Mouse (Mus musculus) erythroblast, adult 5-6 weeks (primary cell): ENCODE data around the gene Rbm5. TPM values are rescaled to one million over a fixed set of nuclear protein-coding genes. Genes with fewer than 3 reads are reported as not detected.

Experiments used
- ATAC-seq: replicated peaks from 2 replicates; pipeline ENCODE4 v1.8.0; 2016; ENCODE audit warnings: moderate number of reproducible peaks, mild to moderate bottlenecking, moderate TSS enrichment, inconsistent platforms; ENCODE audit not compliant: poor library complexity, low FRiP score, severe bottlenecking
- total RNA-seq, 2 experiments: library from RNA; stranded (forward) in 1 of 2; stranded (reverse) in 1 of 2; fragments of 150-400 nt in 1 of 2; fragments of 200-764, 138-1000 nt in 1 of 2; gene quantifications; 2 replicates each; pipeline versions ENCODE4 v1.2.3 to v1.2.4; 2015 to 2017; ENCODE audit warnings: low replicate concordance in 2 of 2

Rbm5 gene
- total RNA-seq (2015; ENCODE audit: low replicate concordance), result 204 and 296 TPM in 2 replicates
- 507 and 635 TPM in 2 replicates for total RNA-seq (2017; ENCODE audit: low replicate concordance)

DNA sequence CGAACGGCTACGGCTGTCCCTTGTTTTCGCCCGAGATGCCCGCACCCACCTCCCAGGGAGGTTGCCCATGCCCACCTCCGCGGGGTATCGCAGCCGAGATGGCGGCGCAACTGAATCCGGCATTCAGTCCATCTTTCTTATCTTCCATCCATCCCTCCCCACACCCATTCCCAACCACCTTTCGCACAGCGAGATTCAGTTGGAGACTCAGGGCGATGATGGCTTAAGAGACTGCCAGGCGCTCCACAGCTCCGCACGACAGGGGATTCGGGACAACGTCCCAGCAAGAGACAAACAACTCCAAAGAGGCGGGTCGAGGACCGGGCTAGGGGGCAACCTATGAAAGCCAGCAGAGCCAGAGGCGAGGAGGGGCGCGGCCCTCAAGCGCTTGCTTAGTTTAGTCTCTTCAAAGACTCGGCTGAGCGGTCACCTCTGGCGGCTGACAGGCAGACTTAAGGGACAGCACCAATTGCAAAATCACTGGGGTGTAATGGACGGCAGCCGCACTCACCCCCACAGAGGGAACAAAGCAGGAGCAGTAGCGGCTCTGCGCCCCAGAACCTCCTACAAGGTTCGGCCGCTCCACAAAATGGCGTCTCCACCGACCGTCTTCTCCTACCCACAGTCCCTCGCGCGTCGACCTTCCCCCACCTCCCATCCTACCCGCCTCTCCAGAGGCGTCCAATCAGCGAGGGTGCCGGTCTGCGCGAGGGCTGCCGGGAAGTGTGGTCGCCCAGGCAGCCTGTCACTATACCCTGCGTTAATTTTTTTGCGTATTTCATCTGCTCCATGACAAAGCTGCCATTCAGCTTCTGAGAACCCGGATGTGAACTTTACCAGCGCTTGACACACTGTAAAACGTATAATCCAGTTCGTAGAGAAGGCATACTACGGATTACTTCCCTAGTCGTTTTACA is at the start of gene Rbm5:
Rbm5 (minus strand) TSS at position 623 of the 917 bp plus-strand sequence.
- ATAC-seq, result peak; percentile 97

DNA sequence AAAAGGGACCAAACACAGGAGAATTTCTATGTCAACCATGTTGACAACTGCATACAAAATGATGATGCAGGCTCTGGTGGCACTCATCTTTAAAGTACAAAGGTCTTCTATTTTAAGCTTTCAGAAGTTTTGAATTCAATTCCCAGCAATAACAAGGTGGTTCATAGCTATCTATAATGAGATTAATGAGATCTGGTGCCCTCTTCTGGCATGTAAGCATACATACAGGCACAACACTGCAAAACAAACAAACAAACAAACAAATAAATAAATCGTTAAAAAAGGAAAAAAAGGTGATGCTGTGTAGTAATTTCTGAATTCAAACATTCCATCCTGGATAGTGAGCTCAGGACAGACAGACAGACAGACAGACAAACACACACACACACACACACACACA is 41.3 kb upstream of the Rbm5 start:
- ATAC-seq, result peak; percentile 52; the same call in 1 of the 2 replicates

DNA sequence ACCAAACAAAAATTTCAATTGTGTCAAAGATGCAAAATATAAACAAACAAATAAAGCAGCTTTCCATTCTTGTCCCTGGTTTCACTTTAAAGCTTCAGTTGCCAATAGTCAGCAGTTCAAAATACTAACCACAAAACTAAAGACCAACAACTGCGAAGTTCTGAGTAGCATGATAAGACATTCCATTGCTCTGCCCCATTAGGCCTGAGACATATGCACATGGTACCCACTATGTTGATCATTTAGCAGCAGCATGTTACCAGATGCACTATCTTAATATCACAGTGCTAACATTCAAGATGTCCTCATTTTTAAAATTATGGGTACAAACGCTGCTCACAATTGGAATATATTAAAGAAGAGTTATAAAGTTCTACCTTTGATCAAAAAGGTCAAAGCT is 40.2 kb upstream of the Rbm5 start:
- ATAC-seq, result no peak

DNA sequence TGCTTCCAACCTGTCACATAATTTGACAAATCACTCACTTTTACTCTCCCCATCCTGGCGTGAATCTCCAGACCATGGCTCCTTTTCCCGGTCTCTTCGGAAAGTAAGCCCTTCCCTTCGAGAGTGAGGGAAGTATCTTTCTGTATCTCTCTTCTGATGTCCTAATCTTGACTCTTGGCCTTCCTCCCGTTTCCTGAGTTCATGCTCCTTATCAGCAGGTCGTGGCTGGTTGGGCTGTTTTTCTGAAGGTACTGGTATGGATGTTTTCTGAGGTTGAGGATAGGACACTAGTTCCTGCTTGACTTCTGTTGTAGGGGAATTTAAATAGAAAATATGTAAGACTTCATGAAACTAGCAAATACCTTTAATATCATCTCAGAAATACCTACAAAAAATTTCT is 20.9 kb upstream of the Rbm5 start:
- ATAC-seq, result no peak

DNA sequence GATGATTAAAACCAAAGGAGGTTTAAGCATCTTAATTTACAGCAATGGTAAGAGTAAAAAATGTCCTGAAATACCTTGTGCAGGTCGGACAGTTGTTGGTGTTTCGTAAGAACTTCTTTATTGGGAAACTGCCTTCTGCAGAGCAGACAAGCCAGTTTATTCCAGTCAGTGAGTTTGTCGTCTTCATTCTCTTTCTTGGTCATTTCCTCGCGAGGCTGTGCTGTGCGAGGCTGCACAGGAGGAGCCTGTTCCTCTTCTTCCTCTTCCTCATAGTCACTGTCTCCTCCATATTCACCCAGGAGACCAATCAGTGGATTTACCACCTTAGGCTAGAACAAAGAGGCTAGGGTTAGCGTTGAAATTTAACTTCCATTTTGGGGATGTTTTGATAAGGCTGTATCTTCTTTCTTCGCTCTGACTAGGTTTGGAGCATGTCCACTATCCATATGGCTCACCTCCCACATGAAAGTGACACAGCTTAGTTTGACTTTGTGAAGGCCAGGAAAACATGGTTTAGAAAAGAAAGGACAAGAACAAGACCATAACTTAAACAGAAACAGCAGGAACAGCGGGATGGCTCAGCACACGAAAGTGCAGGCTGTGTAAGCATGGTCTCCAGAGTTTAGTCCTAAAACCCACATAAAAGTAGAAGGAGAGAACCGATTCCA is 11.9 kb upstream of the Rbm5 start:
- ATAC-seq, result no peak

DNA sequence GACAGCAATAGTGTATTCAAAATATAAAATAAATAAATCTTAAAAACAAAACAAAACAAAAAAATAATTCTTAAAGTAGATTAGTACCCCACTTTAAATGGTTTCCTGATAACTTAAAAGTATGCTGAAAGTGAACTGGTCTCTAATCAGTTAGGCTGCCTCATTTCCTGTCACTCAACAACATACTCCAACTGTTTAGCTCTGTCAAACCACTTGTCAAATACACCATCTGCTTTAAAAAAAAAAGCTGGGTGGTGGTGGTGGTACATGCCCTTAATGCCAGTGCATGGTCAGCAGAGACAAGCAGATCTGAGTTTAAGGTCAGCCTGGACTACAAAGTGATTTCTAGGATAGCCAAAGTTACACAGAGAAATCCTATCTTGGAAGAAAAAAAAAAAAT is 6.0 kb upstream of the Rbm5 start:
- no peak for ATAC-seq

DNA sequence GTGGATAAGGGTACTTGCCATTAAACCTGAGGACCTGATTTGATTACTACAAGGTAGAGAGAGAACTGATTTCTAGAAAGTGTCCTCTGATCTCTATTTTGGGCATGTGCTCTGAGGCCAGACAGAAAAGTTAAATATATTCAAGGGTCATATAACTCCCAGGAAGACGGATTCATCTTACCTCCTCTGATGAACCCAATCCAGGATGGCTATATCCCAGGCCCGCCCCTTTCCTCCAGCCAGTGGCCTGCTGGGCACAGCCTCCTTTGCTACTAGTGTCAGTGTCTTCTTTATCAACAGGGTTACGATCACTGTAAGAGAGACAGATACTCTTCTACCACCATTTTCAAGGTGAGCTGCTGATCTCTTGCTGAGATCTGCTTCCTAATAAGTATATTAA is 3.6 kb upstream of the Rbm5 start:
- no peak for ATAC-seq

DNA sequence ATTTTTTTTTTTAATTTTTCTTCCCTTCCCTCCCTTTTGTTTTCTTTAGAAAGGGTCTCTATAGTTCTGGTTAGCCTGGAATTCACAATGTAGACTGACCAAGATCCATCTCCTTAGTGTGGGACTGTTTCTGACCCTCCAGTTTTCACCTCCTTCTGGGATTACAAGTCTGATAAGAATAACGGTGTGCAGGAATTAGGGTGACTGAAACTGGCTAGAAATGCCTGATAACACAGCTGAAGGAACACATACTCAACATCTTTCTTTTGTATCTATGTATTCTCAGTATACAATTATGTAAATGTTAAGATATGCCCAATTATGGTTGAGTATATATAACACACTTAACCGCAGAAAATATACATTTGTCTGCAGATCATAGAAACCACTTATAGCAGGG is 986 bp upstream of the Rbm5 start:
- no peak for ATAC-seq

DNA sequence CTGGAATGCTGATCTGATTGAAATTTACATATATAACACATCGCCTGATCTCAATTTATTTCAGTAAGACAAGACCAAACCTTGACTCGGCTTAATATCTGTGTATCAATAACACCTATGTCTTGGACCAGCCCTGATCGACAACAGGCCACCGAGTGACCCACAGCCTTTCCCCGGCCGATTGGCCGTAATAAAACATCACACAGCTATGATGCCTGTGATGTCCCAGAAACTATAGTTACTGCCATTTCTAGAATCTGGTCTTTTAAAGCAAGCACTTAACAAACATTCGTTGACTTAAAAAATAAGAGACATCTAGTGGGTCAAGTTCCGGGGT is 791 bp downstream of the Rbm5 start:
- ATAC-seq, result peak; percentile 9; the same call in 1 of the 2 replicates

DNA sequence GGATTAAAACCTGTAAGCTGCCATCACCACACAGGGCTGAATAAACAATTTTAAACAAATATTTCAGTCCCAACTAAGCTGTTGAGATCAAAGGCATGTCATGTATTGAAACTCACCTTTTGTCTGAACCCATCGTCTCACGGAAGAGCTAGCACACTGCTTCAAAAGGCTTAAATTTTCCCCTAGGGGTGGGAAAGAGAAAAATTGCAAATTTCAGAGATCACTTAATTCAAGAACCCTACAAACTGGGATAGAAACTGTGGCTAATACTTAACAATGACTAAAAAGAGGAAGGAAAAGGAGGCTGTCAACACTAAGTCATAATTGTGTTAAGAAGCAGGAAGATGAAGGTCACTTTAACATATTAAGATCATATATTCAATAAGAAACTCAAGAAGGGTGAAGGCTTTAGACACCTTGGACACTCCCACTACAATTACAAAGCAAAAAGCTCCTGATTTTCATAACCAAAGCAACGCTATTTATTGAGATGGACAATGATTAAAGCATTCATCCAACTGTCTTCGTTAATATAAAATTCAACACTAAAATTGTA is 1.3 kb downstream of the Rbm5 start:
- 0 out of 2 replicates have a peak, but pooled peaks have one; percentile 37 for ATAC-seq

DNA sequence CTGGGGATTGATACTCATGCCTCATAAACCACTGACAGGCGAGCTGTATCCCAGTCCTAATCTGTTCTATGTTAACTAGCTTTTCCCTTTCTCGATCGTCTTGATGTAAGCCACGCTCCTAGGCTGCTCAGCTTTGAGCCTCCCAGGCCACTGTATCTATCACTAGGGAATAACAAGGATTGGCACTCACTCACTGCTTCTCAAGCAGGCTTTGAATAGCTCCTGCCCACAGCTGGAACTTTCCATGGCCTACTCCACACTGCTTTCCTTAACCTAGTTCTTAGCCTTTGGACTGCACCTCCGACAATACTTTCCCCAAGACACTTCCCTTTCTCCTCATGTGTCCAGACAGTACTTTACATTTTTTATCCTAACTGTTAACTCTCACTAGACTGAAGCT is 1.9 kb downstream of the Rbm5 start:
- no peak for ATAC-seq

DNA sequence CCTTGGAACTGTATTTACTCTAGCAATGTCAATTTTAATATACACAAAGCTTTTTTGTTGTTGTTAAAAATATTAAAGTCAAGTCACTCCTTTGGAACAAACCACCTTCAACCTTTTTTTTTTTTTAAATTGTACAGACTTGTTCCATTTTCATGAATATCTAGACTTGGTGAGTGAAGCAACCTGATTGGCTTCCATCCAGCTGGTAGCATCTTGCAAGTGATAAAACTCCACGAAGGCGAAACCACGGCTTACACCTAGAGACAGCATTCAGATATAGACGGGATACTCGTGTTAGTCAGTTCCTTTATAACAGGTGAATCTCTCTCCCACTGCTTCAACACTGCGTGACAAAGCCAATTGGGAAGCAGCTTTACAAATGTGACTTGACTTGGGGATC is 11.2 kb downstream of the Rbm5 start:
- no peak for ATAC-seq

DNA sequence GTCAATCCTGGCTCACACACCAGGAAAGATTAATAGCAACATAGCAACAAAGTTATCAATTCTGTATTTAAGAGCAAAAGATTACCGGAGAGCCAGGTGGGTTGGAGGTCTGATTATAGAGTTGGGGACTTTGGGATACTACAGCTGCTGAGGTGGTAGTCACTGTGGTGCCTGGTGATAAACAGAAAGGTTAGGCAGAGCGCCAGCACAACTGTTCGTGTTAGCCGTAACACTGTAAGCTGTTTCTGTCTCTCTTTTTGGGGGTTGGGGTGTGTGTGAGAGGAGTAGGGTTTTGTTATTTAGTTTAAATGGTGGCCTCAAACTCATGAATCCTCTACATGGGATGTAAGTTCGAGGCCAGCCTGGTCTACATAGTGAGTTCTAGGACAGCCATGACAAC is 20.4 kb downstream of the Rbm5 start:
- ATAC-seq, result no peak

DNA sequence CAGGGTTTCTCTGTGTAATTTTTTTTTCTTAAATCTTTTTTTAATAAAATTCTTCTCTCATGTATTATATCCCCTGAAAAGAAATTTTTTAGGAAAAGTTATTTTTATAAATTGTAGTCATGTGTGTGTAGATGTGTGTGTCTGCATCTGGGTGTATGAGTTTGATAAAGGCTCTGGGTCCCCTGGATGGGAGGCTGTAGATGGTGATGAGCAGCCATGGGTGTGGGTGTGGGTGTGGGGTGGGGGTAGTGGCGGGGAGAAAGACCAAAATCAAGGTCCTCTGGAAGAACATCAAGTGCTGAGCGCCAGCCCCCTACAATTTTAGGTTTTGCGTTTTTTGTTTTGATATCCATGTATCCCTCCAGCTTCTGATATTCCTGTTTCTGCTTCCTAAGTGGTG is 22.7 kb downstream of the Rbm5 start:
- no peak for ATAC-seq

DNA sequence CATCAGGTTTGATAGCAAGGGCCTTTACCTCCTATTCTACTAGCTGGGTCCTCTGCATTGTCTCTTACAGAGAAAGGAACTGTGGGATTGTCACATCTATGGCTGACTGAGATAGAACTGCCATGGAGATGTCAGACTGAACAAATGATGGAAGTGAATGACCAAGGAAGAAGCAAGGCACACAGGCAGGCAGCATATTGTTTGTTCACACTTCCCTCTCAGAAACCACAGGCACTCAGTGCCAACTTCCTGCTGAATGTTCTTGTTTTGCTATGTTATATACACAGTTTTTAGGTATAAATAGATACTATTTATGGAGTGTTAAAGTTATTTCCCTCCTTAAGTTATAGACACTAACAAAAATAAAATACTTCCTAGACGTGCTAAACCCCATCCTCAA is 23.5 kb downstream of the Rbm5 start:
- no peak for ATAC-seq

DNA sequence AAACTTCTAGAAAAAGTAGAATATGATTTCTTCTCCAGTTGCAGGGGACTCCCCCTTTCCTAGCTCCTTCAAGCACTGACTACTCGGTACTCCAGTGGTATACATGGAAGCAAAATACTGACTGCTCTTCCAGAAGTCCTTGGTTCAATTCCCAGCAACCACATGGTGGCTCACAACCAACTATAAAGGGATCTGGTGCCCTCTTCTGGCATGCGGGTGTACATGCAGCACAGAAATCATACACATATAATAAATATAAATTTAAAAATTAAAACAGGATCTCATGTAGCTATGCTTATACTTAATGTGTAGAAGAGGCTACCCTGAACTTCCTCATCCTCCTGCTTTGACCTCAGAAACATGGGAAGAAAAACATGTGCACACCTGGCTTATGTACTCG is 24.1 kb downstream of the Rbm5 start:
- no peak for ATAC-seq

DNA sequence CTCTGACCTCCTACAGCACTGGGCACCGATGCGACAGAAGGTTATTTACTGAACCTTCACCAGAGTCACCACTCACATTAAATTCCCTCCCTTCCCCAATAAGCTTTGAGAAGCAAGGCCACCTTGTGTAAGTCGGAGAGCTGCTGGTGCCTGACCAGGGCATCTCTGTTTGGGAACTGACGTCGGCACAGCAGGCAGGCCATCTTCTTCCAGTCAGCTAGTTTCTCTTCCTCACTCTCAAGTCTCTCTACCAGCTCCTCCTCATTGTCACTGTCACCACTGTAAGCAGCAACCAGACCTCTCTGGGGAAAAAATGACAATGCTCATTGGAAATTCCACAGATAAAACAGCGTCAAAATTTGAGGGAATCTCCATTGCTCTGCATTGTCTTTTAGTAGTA is 26.7 kb downstream of the Rbm5 start:
- no peak for ATAC-seq

DNA sequence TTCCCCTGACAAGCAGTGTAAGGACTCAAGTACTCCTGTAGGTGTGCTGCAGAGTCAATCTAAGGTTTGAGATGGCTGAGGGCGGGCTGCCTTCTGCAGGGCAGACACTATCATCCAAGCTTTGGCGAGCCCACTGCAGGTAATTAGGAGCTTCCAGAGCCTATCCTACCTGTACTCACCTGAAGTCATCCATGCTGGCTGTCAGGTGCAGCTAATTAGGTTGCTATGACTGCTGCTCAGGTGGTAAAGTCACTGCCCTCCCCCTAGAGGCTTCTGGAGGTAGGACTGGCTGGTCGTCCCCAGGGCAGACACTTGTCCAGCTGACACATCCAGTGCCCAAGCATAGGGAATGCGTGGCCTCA is 32.0 kb downstream of the Rbm5 start:
- peak; percentile 70 for ATAC-seq

DNA sequence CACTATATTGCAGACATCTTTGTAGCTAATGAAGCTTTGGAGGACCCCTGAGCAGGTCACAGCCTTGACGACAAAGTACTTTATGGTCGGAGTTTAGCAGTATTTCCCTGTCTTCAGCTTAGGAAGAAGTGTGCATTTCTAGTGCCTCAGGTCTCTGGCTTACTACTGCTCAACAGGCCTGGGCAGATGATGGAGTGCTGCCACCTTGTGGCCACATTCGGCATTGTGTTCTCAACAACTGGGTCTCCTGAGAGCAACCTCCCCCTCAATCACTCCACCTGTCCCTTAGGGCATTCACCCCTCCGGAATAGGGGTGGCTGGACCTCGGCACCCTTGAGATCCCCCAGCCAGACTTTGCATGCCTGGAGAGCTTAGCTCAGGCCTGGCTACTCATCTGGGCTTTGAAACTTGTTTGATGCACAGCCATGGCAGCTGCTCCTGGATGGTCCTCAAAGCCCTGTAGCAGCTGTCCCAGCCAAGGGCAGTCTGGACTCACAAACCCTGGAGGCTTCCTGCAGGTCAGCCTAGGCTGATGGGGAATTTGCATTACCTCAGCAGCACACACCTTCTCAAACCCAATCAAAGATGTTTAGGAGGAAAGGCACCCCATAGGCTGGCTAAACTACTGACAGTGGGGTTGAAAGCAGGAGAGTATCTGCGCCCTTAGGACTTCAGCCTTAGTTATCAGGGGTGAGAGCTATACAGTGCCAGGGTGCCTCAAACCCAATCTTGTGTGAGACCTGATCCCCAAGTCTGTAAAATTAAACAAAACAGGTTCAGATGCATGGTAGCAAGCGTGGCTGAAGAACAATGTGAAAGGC is 32.6 kb downstream of the Rbm5 start:
- peak; percentile 72 for ATAC-seq

DNA sequence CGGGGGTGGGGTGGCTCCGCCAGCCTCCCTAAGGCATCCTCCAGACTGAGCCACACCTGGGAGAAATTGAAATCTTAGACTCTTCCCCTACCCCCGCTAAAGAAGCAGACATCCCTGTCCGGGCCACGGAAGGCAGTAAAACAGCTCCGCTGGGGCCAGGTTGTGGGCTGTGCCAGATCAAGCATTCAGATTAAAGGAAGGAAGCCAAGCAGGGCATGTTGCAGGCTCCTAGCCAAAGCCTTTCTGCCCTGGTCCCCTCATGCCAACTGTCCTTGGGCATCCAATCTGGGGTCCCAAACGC is 34.7 kb downstream of the Rbm5 start:
- ATAC-seq, result no peak
